Mouse (Mus musculus): ENCODE results near the gene Adam6b. TPM values are rescaled to one million over a fixed set of nuclear protein-coding genes. Genes with fewer than 3 reads are reported as not detected.
"Not testable (repeated sequence)": the region's sequence is repeated elsewhere in the genome, so short reads cannot be mapped to it uniquely, and the experiment has no call there.

Gene Adam6b
- not detected in 2 replicates for polyA plus RNA-seq (2012; rRNA removed)

- DNase-seq (ENCODE audit: low spot score): not testable (repeated sequence)
Observed at GRCm38 (mm10) chr12:113489211-113489610, at the start of gene Adam6b. Gene Adam6b (plus strand): TSS chr12:113489511.

DNA sequence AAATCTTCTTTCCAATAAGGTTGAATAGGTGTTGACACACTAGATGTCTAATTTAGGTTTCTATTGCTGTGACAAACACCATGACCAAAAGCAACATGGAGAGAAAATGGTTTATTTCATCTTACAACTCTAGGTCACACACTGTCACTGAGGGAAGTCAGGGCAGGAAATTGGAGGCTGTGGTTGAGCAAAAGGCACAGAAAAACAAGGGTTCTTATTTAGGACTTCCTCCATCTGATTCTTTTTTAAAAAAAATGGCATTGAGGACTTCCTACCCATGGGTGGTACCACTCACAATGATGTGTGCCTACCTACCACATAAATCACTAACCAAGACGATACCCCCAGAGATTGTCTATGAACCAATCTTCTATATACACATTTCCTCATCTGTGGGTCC, 43.2 kb upstream of the Adam6b start:
- no peak for DNase-seq (ENCODE audit: low spot score)

DNA sequence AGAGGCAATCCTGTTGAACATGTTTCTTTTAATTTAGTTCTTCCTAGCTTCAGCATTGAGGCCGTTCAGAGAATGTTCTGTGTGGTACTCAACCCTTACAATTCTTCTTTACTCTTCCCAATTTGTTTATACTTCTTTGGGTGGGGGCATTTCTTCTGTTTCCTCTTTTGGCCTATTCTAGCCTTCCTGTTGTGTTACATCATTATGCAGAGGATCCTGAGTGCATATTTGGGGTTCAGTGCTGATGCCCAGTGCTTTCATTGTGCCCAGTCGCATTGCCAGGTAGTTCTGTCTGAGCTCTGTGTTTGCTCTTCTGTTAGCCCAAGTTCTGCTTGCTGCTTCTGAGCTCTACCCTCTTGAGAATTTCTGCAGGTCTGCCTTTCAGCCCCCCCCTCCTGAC, 13.1 kb upstream of the Adam6b start:
- DNase-seq (ENCODE audit: low spot score): no peak

DNA sequence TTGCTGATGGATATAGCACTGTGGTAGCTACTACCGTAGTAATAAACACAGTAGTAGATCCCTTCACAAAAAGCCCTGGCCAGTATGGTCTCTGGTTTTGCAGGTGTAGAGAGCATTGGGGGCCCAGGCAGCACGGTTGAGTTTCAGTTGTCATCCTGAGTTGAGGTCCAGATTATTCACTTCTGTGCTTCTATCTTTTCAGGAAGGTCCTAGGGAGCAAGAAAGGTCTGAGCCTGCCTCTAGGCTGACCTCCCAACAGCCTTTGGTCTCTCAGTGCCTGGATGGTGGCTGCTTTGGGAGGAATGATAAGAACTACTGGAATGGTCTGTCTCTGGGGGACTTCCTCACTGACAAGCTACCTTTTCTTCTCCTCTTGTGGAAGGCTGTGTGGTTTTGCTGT, 7.2 kb upstream of the Adam6b start:
- DNase-seq (ENCODE audit: low spot score): no peak

GRCm38 (mm10) chr12:113482661-113483389, 6.5 kb upstream of the Adam6b start:
- no peak for DNase-seq (ENCODE audit: low spot score)

GRCm38 (mm10) chr12:113483492-113484162, 5.7 kb upstream of the Adam6b start:
- DNase-seq (ENCODE audit: low spot score): no peak

DNA sequence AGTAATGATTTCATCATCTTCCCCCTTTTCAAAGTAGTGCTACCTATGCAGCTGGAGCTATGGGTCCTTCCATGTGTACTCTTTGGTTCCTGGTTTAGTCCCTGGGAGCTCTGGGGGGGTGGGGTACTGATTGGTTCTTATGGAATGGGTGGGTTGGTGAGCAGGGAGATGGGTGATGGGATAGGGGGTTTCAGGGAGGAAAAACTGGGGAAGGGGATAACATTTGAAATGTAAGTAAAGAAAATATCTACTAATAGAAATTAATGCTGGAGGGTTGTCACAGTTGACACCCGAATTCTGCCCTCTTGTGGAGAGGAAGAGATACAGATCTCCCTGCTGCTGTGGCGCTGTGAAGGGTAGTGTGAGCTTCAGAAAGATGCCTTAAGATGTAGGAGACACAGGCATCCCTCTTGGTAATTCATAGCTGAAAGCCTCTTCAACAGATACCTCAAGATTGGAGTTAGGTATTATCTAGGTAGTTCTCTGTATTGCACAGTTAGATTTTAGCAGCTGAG, 4.3 kb upstream of the Adam6b start:
- no peak for DNase-seq (ENCODE audit: low spot score)

- DNase-seq (ENCODE audit: low spot score): peak; percentile 24
Observed at GRCm38 (mm10) chr12:113487693-113488092, 1.6 kb upstream of the Adam6b start.

DNA sequence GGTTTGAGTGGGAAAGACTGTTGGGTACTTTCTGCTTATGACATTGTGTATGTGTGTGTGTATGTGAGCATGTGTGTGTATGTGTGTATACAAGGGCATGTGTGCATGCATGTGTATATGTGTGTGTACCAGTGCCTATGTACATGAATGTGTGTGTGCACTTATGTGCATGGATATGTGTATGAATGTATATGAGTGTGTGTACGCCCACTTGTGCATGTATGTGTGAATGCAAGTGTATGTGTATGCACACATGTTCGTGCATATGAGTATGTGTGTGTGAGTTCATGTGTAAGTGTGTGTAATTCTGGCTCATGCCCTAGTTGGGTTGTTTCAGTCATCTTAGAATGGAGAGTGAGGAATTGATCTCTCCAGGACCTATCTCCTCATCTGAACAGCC, 36.6 kb downstream of the Adam6b start:
- no peak for DNase-seq (ENCODE audit: low spot score)

Other genes starting within 250 kb of the Adam6b start
- not detected in 2 replicates for gene Adam6a, start 54.4 kb downstream of the Adam6b start, polyA plus RNA-seq (2012; rRNA removed)

All from urinary bladder, adult 2 months (tissue).